Mouse (Mus musculus) kidney, adult 2 months (tissue): ENCODE results near the gene Snx9.

Source experiments
- CTCF ChIP-seq: fragments of 200-500 bp; conservative IDR thresholded peaks from 2 replicates; pipeline ENCODE4 v1.5.1; 2011; ENCODE audit warnings: low read depth, mild to moderate bottlenecking, control low read depth, low read length, moderate library complexity, mixed read lengths; ENCODE audit not compliant: insufficient read depth, insufficient read length
- POLR2A ChIP-seq: fragments of 200-500 bp; IDR thresholded peaks from one replicate; pipeline ENCODE4 v1.6.1; 2011; ENCODE audit warnings: low read depth, low read length, control low read depth

- TF ChIP-seq CTCF (no peak), POLR2A (no peak)
These were observed 56.4 kb downstream of the Snx9 start for GRCm38 (mm10) chr17:5897326-5898200.
